Mouse (Mus musculus): ENCODE measurements around the gene Per1. TPM values are rescaled to one million over a fixed set of nuclear protein-coding genes. Genes with fewer than 3 reads are reported as not detected.
A peak's percentile ranks its signal among the peaks of the same experiment; 100 is the strongest.

Gene Per1
- polyA plus RNA-seq (2016; fragmentation: Nextera tagmentation; extraction: Ambion mirVana): 9.4 and 9.8 TPM in 2 replicates

GRCm38 (mm10) chr11:69094697-69095429, at the start of gene Per1:
TSS of gene Per1 (plus strand) at chr11:69095217.
- Histone ChIP-seq H3K9ac (peak within 1 kb of the TSS; percentile 79), H3K36me3 (peaks cover 26% of the 10 kb centered on the region), H3K4me1 (replicated peaks) (peaks cover 57% of the 10 kb centered on the region)

GRCm38 (mm10) chr11:69045531-69046394, 49.3 kb upstream of the Per1 start, which contains the start of gene Aurkb:
TSS of gene Aurkb (plus strand) at chr11:69045647.
- Histone ChIP-seq H3K36me3 (peaks cover 29% of the 10 kb centered on the region), H3K27ac (ENCODE audit: poor library complexity, severe bottlenecking) (peak within 1 kb of the TSS; percentile 89), H3K27me3 (replicated peaks) (no peaks in the 10 kb centered on the region), H3K9me3 (replicated peaks) (no peaks in the 10 kb centered on the region), H3K4me3 (peak within 1 kb of the TSS; percentile 85), H3K4me1 (replicated peaks) (peaks cover 28% of the 10 kb centered on the region), H3K4me2 (peak within 1 kb of the TSS; percentile 81), H3K9ac (peak within 1 kb of the TSS; percentile 77)
- peak; percentile 81 for ATAC-seq (ENCODE audit: insufficient number of reproducible peaks, low FRiP score)
- under 1% methylated on average over 54 of the region's 54 CpGs for WGBS

More at GRCm38 (mm10) chr11:69094697-69095429, at the start of gene Per1:
- Histone ChIP-seq H3K4me3 (peak within 1 kb of the TSS; percentile 64), H3K9me3 (replicated peaks) (no peaks in the 10 kb centered on the region), H3K27me3 (replicated peaks) (no peaks in the 10 kb centered on the region), H3K4me2 (peak within 1 kb of the TSS; percentile 95), H3K27ac (ENCODE audit: poor library complexity, severe bottlenecking) (peak within 1 kb of the TSS; percentile 95)
- under 1% methylated on average over 37 of the region's 37 CpGs for WGBS
- ATAC-seq (ENCODE audit: insufficient number of reproducible peaks, low FRiP score): peak; percentile 90

GRCm38 (mm10) chr11:69046395-69046774, 48.6 kb upstream of the Per1 start:
- Histone ChIP-seq H3K27ac (ENCODE audit: poor library complexity, severe bottlenecking) (peak overlapping the region; percentile 89), H3K4me3 (peak overlapping the region; percentile 85), H3K27me3 (replicated peaks) (no peaks in the 10 kb centered on the region), H3K9me3 (replicated peaks) (no peaks in the 10 kb centered on the region), H3K4me2 (peak overlapping the region; percentile 81), H3K36me3 (peaks cover 34% of the 10 kb centered on the region), H3K4me1 (replicated peaks) (peaks cover 28% of the 10 kb centered on the region), H3K9ac (peak overlapping the region; percentile 77)
- WGBS: 9% methylated on average over 9 of the region's 9 CpGs
- no peak for ATAC-seq (ENCODE audit: insufficient number of reproducible peaks, low FRiP score)

- H3K9ac ChIP-seq: 0 out of 2 replicates have a peak overlapping the region, but pooled peaks have one; percentile 28
These were observed 47.4 kb upstream of the Per1 start for GRCm38 (mm10) chr11:69047592-69047991.

GRCm38 (mm10) chr11:69048151-69048550, 46.9 kb upstream of the Per1 start:
- no peaks in the 10 kb centered on the region for H3K9me3 ChIP-seq (replicated peaks)
- peaks cover 28% of the 10 kb centered on the region for H3K4me1 ChIP-seq (replicated peaks)
- ATAC-seq (ENCODE audit: insufficient number of reproducible peaks, low FRiP score): no peak
- H3K4me3 ChIP-seq: no peak overlapping the region
- WGBS: 88% methylated on average over 14 of the region's 14 CpGs
- H3K27me3 ChIP-seq (replicated peaks): no peaks in the 10 kb centered on the region
- H3K4me2 ChIP-seq: no peak overlapping the region
- H3K36me3 ChIP-seq: peaks cover 39% of the 10 kb centered on the region
- no peak overlapping the region for H3K9ac ChIP-seq
- H3K27ac ChIP-seq (ENCODE audit: poor library complexity, severe bottlenecking): no peak overlapping the region

More at GRCm38 (mm10) chr11:69047592-69047991, 47.4 kb upstream of the Per1 start:
- Histone ChIP-seq H3K9me3 (replicated peaks) (no peaks in the 10 kb centered on the region), H3K27ac (ENCODE audit: poor library complexity, severe bottlenecking) (no peak overlapping the region), H3K4me2 (peak overlapping the region; percentile 81), H3K36me3 (peaks cover 39% of the 10 kb centered on the region), H3K27me3 (replicated peaks) (no peaks in the 10 kb centered on the region), H3K4me1 (replicated peaks) (peaks cover 28% of the 10 kb centered on the region), H3K4me3 (peak overlapping the region; percentile 85; the same call in 1 of the 2 replicates)
- no peak for ATAC-seq (ENCODE audit: insufficient number of reproducible peaks, low FRiP score)
- 88% methylated on average over 12 of the region's 12 CpGs for WGBS

- Histone ChIP-seq H3K36me3 (peaks cover 46% of the 10 kb centered on the region), H3K27ac (ENCODE audit: poor library complexity, severe bottlenecking) (no peak overlapping the region)
- 92% methylated on average over 8 of the region's 8 CpGs for WGBS
These were observed 44.3 kb upstream of the Per1 start for GRCm38 (mm10) chr11:69050748-69051147.

GRCm38 (mm10) chr11:69051771-69052170, 43.2 kb upstream of the Per1 start:
- Histone ChIP-seq H3K9ac (no peak overlapping the region), H3K27me3 (replicated peaks) (no peaks in the 10 kb centered on the region), H3K4me3 (no peak overlapping the region), H3K36me3 (peaks cover 46% of the 10 kb centered on the region), H3K9me3 (replicated peaks) (no peaks in the 10 kb centered on the region), H3K4me1 (replicated peaks) (peaks cover 23% of the 10 kb centered on the region), H3K4me2 (no peak overlapping the region), H3K27ac (ENCODE audit: poor library complexity, severe bottlenecking) (no peak overlapping the region)
- 91% methylated on average over 4 of the region's 4 CpGs for WGBS
- no peak for ATAC-seq (ENCODE audit: insufficient number of reproducible peaks, low FRiP score)

More at GRCm38 (mm10) chr11:69050748-69051147, 44.3 kb upstream of the Per1 start:
- peaks cover 28% of the 10 kb centered on the region for H3K4me1 ChIP-seq (replicated peaks)
- H3K4me3 ChIP-seq: no peak overlapping the region
- H3K9me3 ChIP-seq (replicated peaks): no peaks in the 10 kb centered on the region
- no peak overlapping the region for H3K4me2 ChIP-seq
- no peak for ATAC-seq (ENCODE audit: insufficient number of reproducible peaks, low FRiP score)
- no peaks in the 10 kb centered on the region for H3K27me3 ChIP-seq (replicated peaks)
- H3K9ac ChIP-seq: no peak overlapping the region

- no peaks in the 10 kb centered on the region for H3K9me3 ChIP-seq (replicated peaks)
- no peak for ATAC-seq (ENCODE audit: insufficient number of reproducible peaks, low FRiP score)
- H3K27me3 ChIP-seq (replicated peaks): no peaks in the 10 kb centered on the region
- no peak overlapping the region for H3K4me2 ChIP-seq
- no peak overlapping the region for H3K27ac ChIP-seq (ENCODE audit: poor library complexity, severe bottlenecking)
- H3K36me3 ChIP-seq: peaks cover 41% of the 10 kb centered on the region
- 81% methylated on average over 2 of the region's 2 CpGs for WGBS
- H3K4me3 ChIP-seq: no peak overlapping the region
- no peak overlapping the region for H3K9ac ChIP-seq
- H3K4me1 ChIP-seq (replicated peaks): peaks cover 12% of the 10 kb centered on the region
These were observed 42.1 kb upstream of the Per1 start for GRCm38 (mm10) chr11:69052824-69053421.

GRCm38 (mm10) chr11:69053848-69054247, 41.2 kb upstream of the Per1 start:
- Histone ChIP-seq H3K36me3 (peaks cover 32% of the 10 kb centered on the region), H3K27ac (ENCODE audit: poor library complexity, severe bottlenecking) (no peak overlapping the region), H3K27me3 (replicated peaks) (no peaks in the 10 kb centered on the region), H3K4me3 (no peak overlapping the region), H3K4me1 (replicated peaks) (peaks cover 9% of the 10 kb centered on the region), H3K9me3 (replicated peaks) (no peaks in the 10 kb centered on the region), H3K9ac (no peak overlapping the region), H3K4me2 (no peak overlapping the region)
- ATAC-seq (ENCODE audit: insufficient number of reproducible peaks, low FRiP score): no peak
- WGBS: 76% methylated on average over 3 of the region's 3 CpGs

- Histone ChIP-seq H3K9me3 (replicated peaks) (no peaks in the 10 kb centered on the region), H3K27me3 (replicated peaks) (no peaks in the 10 kb centered on the region), H3K4me3 (peak overlapping the region; percentile 79), H3K4me1 (replicated peaks) (peaks cover 18% of the 10 kb centered on the region), H3K36me3 (peaks cover 7% of the 10 kb centered on the region), H3K4me2 (peak overlapping the region; percentile 94), H3K9ac (peak overlapping the region; percentile 81), H3K27ac (ENCODE audit: poor library complexity, severe bottlenecking) (peak overlapping the region; percentile 83)
- no peak for ATAC-seq (ENCODE audit: insufficient number of reproducible peaks, low FRiP score)
- 67% methylated on average over 2 of the region's 2 CpGs for WGBS
These were observed 36.8 kb upstream of the Per1 start for GRCm38 (mm10) chr11:69058265-69058664.
